Mouse (Mus musculus) kidney, embryonic 16.5 days (tissue): ENCODE measurements around the gene Ttll8. TPM values are rescaled to one million over a fixed set of nuclear protein-coding genes. Genes with fewer than 3 reads are reported as not detected.

ENCODE experiments used
- ATAC-seq: fragments of 200-750 bp; cut with Nextera tagmentation; 2 replicates; pipeline ENCODE4 v1.8.0; 2017; ENCODE audit warnings: moderate TSS enrichment; ENCODE audit not compliant: low FRiP score, low TSS enrichment
- H3K27ac ChIP-seq: fragments of 300-500 bp; sonication (generic); 2 replicates; pipeline ENCODE4 v1.5.1; 2014; ENCODE audit warnings: low read length
- H3K27me3 ChIP-seq: fragments of 300-500 bp; sonication (generic); 2 replicates; pipeline ENCODE4 v1.6.1; 2014; ENCODE audit warnings: low read length, control low read depth, mixed read lengths; ENCODE audit not compliant: insufficient read depth
- H3K36me3 ChIP-seq: fragments of 300-500 bp; sonication (generic); 2 replicates; pipeline ENCODE4 v1.6.1; 2014; ENCODE audit warnings: low read length, control low read depth, mixed read lengths; ENCODE audit not compliant: insufficient read depth
- H3K4me1 ChIP-seq: fragments of 300-500 bp; sonication (generic); 2 replicates; pipeline ENCODE4 v1.6.1; 2014; ENCODE audit warnings: low read length, control low read depth, mixed read lengths; ENCODE audit not compliant: insufficient read depth
- H3K4me2 ChIP-seq: fragments of 300-500 bp; sonication (generic); replicated peaks from 2 replicates; pipeline ENCODE4 v1.6.1; 2014; ENCODE audit warnings: low read depth, low read length
- H3K4me3 ChIP-seq: fragments of 300-500 bp; sonication (generic); 2 replicates; pipeline ENCODE4 v1.5.1; 2014; ENCODE audit warnings: mild to moderate bottlenecking, low read length
- H3K9ac ChIP-seq: fragments of 300-500 bp; sonication (generic); replicated peaks from 2 replicates; pipeline ENCODE4 v1.6.1; 2014; ENCODE audit warnings: low read length
- H3K9me3 ChIP-seq: fragments of 300-500 bp; sonication (generic); 2 replicates; pipeline ENCODE4 v1.6.1; 2016; ENCODE audit warnings: low read length, control low read depth
- WGBS: fragments of 180-500 bp; shearing (Covaris S2); extraction: QIAGEN DNeasy Blood & Tissue Kit; methylation state at CpG from one replicate; pipeline ENCODE4 v1.1.7; 2014; 5-methylcytosine and 5-hydroxymethylcytosine counted together
- polyA plus RNA-seq: library from polyadenylated mRNA; unstranded; fragments of >200 nt; fragmentation: Nextera tagmentation; extraction: Ambion mirVana; gene quantifications from 2 replicates; pipeline ENCODE4 v1.2.1, GENCODE M21; 2015

The Ttll8 gene
- polyA plus RNA-seq, result not detected in 2 replicates

GRCm38 (mm10) chr15:88954368-88955072, at the start of gene Ttll8:
Gene Ttll8 (minus strand): TSS chr15:88954418.
- Histone ChIP-seq H3K27ac (no peak within 1 kb of the TSS), H3K4me3 (peak within 1 kb of the TSS; percentile 40), H3K9me3 (no peaks in the 10 kb centered on the region), H3K27me3 (peaks cover 27% of the 10 kb centered on the region; the same call in 1 of the 2 replicates), H3K36me3 (no peaks in the 10 kb centered on the region), H3K4me2 (peak within 1 kb of the TSS; percentile 66), H3K9ac (no peak within 1 kb of the TSS), H3K4me1 (no peaks in the 10 kb centered on the region)
- ATAC-seq, result peak; percentile 90
- WGBS, result 3% methylated on average over 48 of the region's 53 CpGs

DNA sequence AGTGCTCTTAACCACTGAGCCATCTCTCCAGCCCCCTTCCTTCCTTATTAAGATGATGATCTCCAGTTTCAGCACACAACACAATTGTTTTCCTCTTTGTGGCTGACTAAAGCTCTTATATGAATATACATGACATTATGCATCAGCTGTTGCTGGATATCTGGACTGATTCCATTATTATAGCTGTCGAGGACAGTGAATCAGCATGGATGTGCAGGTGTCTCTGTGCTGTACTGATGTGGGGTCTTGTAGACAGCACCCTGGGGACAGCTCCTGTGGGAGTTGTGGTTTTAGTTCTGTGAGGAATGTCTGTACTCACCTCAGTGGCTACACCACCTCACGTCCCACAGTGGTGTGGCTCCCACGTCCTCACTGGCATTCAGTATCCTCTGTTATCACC, 47.0 kb upstream of the Ttll8 start:
- Histone ChIP-seq H3K27ac (no peak overlapping the region), H3K4me2 (no peak overlapping the region), H3K9ac (no peak overlapping the region), H3K27me3 (no peaks in the 10 kb centered on the region), H3K36me3 (no peaks in the 10 kb centered on the region), H3K9me3 (no peaks in the 10 kb centered on the region), H3K4me3 (no peak overlapping the region), H3K4me1 (no peaks in the 10 kb centered on the region)
- ATAC-seq, result no peak
- WGBS, result 66% methylated on average over 3 of the region's 3 CpGs

- 66% methylated on average over 2 of the region's 2 CpGs for WGBS
- Histone ChIP-seq H3K4me1 (no peaks in the 10 kb centered on the region), H3K36me3 (no peaks in the 10 kb centered on the region), H3K27me3 (no peaks in the 10 kb centered on the region), H3K9me3 (no peaks in the 10 kb centered on the region), H3K27ac (no peak overlapping the region), H3K9ac (no peak overlapping the region), H3K4me2 (no peak overlapping the region), H3K4me3 (no peak overlapping the region)
- ATAC-seq, result no peak
Measured at GRCm38 (mm10) chr15:89000367-89000766, 46.1 kb upstream of the Ttll8 start.

- Histone ChIP-seq H3K4me2 (no peak overlapping the region), H3K9ac (no peak overlapping the region), H3K4me3 (no peak overlapping the region), H3K4me1 (no peaks in the 10 kb centered on the region), H3K9me3 (no peaks in the 10 kb centered on the region), H3K27me3 (no peaks in the 10 kb centered on the region), H3K27ac (no peak overlapping the region), H3K36me3 (no peaks in the 10 kb centered on the region)
- WGBS, result 74% methylated on average over 2 of the region's 2 CpGs
- no peak for ATAC-seq
Measured at GRCm38 (mm10) chr15:88999124-88999523, 44.9 kb upstream of the Ttll8 start.

- no peak overlapping the region for H3K4me3 ChIP-seq
- H3K4me1 ChIP-seq, result no peaks in the 10 kb centered on the region
- H3K9me3 ChIP-seq, result no peaks in the 10 kb centered on the region
- no peak overlapping the region for H3K9ac ChIP-seq
- WGBS, result 78% methylated on average over 8 of the region's 8 CpGs
- ATAC-seq, result no peak
- H3K36me3 ChIP-seq, result no peaks in the 10 kb centered on the region
- H3K27ac ChIP-seq, result no peak overlapping the region
- no peak overlapping the region for H3K4me2 ChIP-seq
- no peaks in the 10 kb centered on the region for H3K27me3 ChIP-seq
Measured at GRCm38 (mm10) chr15:88998636-88999035, 44.4 kb upstream of the Ttll8 start.

DNA sequence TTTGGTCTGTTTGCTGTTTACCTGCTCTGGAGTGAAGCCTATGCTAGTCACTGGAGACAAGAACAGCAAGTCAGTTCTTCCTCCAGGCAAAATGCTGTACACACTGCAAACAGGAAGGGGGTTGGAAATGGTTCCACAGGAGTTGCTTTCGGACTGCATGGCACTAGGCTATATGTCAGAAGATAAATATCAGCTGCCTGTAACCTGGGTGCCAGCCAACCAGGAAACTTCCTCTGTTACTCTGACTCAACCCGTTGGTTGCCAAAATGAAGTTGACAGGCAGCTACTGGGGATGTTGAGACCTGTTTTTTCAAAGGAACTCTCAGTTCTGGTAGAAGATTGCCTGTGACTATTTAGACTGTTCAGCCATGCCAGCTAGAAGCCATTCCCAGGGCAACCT, 35.0 kb upstream of the Ttll8 start:
- Histone ChIP-seq H3K36me3 (no peaks in the 10 kb centered on the region), H3K27me3 (no peaks in the 10 kb centered on the region)
- 34% methylated on average over 2 of the region's 2 CpGs for WGBS

DNA sequence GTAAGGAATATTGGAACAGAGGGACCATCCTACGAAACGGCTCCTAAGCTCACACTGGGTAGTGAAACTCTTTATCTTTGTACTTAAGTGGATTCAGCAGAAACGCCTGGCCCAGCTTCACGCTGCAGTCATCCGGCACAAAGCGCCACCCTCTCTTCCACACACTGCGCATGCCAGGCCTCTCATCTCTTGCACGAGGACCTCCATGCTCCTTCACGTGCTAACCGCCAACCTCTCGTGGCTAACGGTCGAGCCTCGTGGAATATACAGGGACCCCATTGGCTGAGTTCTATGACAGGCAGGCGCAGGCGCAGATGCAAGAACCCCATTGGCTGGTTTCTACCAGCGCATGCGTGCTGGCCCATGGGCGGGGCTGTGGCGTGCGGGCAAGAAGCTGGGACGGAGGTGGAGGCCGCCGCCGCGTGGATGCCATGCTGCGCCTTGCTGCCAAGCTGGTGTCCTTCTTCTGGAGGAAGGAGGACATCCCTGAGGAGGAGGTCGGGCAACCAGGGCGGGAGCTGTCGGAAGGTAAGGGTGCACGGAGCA, 28.4 kb upstream of the Ttll8 start, which contains the start of gene Mov10l1:
TSS of gene Mov10l1 (plus strand) at position 376 of the 546 bp plus-strand sequence.
- 93% methylated on average over 31 of the region's 31 CpGs for WGBS
- Histone ChIP-seq H3K4me2 (no peak within 1 kb of the TSS), H3K27me3 (no peaks in the 10 kb centered on the region), H3K9ac (no peak within 1 kb of the TSS), H3K27ac (no peak within 1 kb of the TSS), H3K9me3 (no peaks in the 10 kb centered on the region), H3K4me3 (no peak within 1 kb of the TSS), H3K4me1 (no peaks in the 10 kb centered on the region), H3K36me3 (no peaks in the 10 kb centered on the region)
- no peak for ATAC-seq

More for the DNA sequence above, 35.0 kb upstream of the Ttll8 start:
- H3K4me2 ChIP-seq, result no peak overlapping the region
- no peaks in the 10 kb centered on the region for H3K4me1 ChIP-seq
- no peak overlapping the region for H3K27ac ChIP-seq
- no peak for ATAC-seq
- no peak overlapping the region for H3K9ac ChIP-seq
- H3K4me3 ChIP-seq, result no peak overlapping the region
- H3K9me3 ChIP-seq, result no peaks in the 10 kb centered on the region

- Histone ChIP-seq H3K36me3 (no peaks in the 10 kb centered on the region), H3K9ac (no peak overlapping the region), H3K27ac (no peak overlapping the region), H3K4me2 (no peak overlapping the region), H3K27me3 (no peaks in the 10 kb centered on the region), H3K4me1 (no peaks in the 10 kb centered on the region), H3K4me3 (no peak overlapping the region), H3K9me3 (no peaks in the 10 kb centered on the region)
- no peak for ATAC-seq
- WGBS, result 72% methylated on average over 3 of the region's 3 CpGs
Measured at GRCm38 (mm10) chr15:88979138-88979446, 24.9 kb upstream of the Ttll8 start.

- Histone ChIP-seq H3K4me2 (no peak within 1 kb of the TSS), H3K4me1 (no peaks in the 10 kb centered on the region), H3K9me3 (no peaks in the 10 kb centered on the region), H3K27me3 (no peaks in the 10 kb centered on the region), H3K9ac (no peak within 1 kb of the TSS), H3K27ac (no peak within 1 kb of the TSS), H3K4me3 (no peak within 1 kb of the TSS), H3K36me3 (no peaks in the 10 kb centered on the region)
- 79% methylated on average over 10 of the region's 10 CpGs for WGBS
- ATAC-seq, result no peak
Measured at GRCm38 (mm10) chr15:88978281-88979137, 24.3 kb upstream of the Ttll8 start, which contains the start of gene Mlc1. Gene Mlc1 (minus strand): TSS chr15:88979007.

GRCm38 (mm10) chr15:88972300-88972699, 18.1 kb upstream of the Ttll8 start:
- no peak overlapping the region for H3K27ac ChIP-seq
- H3K9me3 ChIP-seq, result no peaks in the 10 kb centered on the region
- H3K9ac ChIP-seq, result no peak overlapping the region
- WGBS, result 86% methylated on average over 4 of the region's 4 CpGs
- H3K4me3 ChIP-seq, result no peak overlapping the region
- no peaks in the 10 kb centered on the region for H3K4me1 ChIP-seq
- no peaks in the 10 kb centered on the region for H3K36me3 ChIP-seq
- H3K4me2 ChIP-seq, result no peak overlapping the region
- no peaks in the 10 kb centered on the region for H3K27me3 ChIP-seq
- ATAC-seq, result no peak
